Mouse (Mus musculus) spleen, postnatal 10 days (tissue): ENCODE measurements around the gene Olfr683.
"Not testable (repeated sequence)": the region's sequence is repeated elsewhere in the genome, so short reads cannot be mapped to it uniquely, and the experiment has no call there.

Experiments
- DNase-seq, 2 experiments: peaks; one replicate each; pipeline ENCODE4 v3.0.0; 2021 to 2022; ENCODE audit warnings: low spot score in 2 of 2

The Olfr683 gene

DNA sequence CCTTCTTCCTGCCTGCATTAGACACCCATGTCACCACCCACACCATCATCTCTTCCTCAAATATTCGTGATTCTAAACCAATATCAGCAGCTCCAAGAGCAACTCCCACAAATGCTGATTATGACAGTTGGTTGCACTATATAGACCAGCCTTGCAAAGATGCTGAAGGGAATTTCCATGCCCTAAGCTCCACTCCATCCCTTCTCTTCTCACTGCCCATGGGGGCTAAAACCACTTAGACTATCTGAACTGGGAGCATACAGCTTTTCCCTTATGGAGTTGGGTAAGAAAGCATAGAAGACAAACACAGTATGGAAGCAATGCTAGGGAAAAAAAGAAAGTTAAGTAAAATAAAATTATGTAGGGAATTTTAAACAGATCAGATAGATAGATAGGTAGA lies at the start of gene Olfr683:
Gene Olfr683, minus strand, starts transcription at position 101 of the 400 bp plus-strand sequence.
- DNase-seq = no peak

DNA sequence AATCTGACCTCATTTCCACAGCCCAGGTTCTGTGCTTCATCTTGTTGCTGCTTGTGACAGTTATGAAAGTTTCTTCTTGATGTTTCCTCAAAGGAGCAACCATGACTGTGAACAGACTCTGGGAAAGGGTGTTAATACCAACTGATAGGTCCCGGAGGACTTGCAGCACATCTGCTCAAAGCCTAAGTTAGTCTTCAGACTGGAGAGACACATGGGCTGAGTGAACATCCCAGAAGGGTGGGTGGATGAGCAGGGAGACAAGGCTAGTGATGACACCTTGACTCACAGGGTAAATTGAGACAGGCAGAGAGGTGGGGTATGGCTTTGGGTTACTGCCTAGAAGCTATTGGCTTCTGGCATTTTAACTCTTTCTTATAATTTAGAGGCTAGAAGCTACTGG lies 39.1 kb upstream of the Olfr683 start, which contains the start of gene Olfr685:
Gene Olfr685, minus strand, starts transcription at position 101 of the 400 bp plus-strand sequence.
- no peak for DNase-seq

DNA sequence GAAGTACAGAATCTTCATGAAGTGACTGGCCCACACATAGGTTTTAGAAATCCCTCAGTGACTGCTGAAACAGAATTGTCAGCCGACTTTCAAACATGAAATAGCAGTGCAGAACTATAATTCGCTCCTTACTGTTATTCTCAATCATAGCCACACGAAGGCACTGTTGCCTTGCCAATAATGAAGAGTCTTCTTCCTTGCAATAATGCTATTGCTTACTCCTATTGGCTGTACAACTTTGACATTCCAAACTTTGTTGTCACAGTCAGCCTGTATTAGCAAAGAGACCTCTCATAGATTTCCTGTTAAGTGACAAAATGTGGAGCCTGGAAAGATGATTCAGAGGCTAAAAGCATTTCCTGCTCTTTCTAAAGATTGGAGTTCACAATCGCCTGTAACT lies 24.0 kb upstream of the Olfr683 start:
- DNase-seq = no peak

DNA sequence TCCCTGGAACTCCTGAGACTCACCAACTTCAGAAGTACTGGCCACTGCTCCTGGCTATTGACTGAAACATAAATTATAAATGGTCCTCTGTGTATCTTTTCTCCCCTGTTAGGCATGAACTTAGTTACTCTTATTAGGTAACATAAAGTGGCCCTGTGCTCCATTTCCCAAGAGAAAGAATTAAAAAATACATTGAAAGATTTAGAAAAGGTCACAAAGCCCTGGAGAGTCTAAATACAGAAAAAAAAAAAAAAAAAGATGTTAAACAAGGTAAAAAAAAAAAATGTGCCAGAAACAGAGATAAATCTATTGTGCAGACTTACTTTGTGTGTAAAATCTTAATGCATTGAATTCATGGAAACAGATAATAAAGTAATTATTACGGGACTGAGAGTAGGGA lies 16.7 kb upstream of the Olfr683 start, which contains the start of gene Olfr684:
Gene Olfr684, minus strand, starts transcription at position 101 of the 400 bp plus-strand sequence.
- no peak for DNase-seq

DNA sequence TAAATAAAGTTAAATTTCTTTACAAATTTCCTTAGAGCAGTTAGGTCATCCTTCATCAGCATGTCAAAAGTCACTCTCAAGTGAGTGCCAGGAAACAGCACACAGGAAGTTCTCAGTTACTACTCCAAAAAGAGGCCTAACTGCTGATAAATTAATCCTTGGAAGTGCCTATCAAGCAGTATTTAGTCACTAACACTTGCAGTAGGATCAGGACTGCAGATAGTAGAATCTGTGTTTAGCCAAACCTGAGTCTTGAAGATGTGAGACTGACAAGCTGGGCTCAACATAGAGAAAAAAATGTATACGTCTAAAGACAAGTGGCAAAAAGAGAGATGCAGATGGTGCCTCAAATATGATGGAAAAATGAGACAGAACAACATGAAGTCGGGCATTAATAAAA lies 5.5 kb downstream of the Olfr683 start:
- no peak for DNase-seq

DNA sequence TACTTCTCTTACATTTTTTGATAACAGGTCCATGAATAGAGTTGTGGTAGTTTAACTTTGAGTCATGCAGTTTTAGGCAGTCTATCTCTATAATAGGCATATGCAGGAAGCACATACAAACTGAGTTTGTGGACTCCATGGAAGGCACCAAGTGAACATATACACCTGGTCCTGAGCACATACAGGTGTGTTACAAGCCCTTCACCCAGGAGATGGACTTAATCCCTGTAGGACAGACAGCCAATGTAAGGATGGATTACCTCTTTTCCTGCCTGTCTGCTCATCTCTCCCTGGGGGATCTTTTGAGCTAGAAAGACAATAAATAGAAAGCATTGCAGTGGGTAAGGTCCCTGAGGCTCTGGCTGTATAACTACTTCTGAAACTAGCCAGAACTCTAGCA lies 30.3 kb downstream of the Olfr683 start, which contains the start of gene Olfr681:
Gene Olfr681, plus strand, starts transcription at position 301 of the 400 bp plus-strand sequence.
- DNase-seq = no peak

DNA sequence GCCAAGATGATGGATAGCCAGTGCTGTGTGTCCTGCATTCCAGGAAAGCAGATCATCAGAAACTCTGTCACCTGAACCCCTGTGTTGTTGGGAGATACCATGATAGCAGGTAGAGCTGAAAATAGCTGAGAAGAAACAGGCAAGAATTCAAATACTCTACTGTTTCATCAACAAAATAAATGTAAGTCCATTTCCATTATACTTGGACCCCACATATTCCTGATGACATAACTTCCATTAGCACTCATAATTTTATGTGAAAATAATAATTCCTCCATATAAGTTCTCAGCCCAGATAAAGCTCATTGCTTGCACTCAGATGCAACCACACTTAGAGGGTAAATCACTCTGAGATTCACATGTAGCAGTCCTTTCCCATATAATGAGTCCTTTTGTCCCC lies 54.1 kb downstream of the Olfr683 start, which contains the start of gene Olfr680-ps1:
Gene Olfr680-ps1, minus strand, starts transcription at position 101 of the 400 bp plus-strand sequence.
- not testable (repeated sequence) for DNase-seq
